Mouse (Mus musculus) frontal cortex, postnatal 10 days (tissue): ENCODE results near the gene Mto1.
A peak's percentile ranks its signal among the peaks of the same experiment; 100 is the strongest.
"Not testable (repeated sequence)": the region's sequence is repeated elsewhere in the genome, so short reads cannot be mapped to it uniquely, and the experiment has no call there.

Experiments used
- DNase-seq, 2 experiments: peaks; one replicate each; pipeline ENCODE4 v3.0.0; 2022; ENCODE audit warnings: low spot score in 2 of 2, mixed read lengths in 1 of 2

Gene Mto1

GRCm38 (mm10) chr9:78506002-78506721 lies 58.2 kb downstream of the Mto1 start:
- DNase-seq: no peak

GRCm38 (mm10) chr9:78506722-78507077 lies 58.7 kb downstream of the Mto1 start:
- no peak for DNase-seq

- no peak for DNase-seq
Observed at GRCm38 (mm10) chr9:78508106-78508786, 60.2 kb downstream of the Mto1 start.

DNA sequence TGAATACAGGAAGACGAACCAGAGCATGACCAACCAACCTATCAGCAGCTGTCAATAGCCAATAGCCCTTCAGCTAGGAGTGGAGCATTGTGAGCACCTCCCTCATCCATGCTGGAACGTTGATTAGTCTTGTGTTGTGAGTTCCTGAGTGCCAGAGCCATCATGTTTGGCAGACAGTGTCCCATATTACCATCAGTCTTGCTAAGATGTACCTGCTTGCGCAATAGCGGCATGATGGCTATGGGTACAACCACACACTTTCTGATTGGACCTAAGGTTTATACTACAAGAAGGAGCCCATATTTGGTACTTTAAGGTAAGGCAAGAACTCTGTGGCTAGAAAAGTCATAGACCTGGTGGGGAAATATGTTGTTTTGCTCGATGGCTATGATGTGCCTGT lies 63.7 kb downstream of the Mto1 start:
- no peak for DNase-seq

DNA sequence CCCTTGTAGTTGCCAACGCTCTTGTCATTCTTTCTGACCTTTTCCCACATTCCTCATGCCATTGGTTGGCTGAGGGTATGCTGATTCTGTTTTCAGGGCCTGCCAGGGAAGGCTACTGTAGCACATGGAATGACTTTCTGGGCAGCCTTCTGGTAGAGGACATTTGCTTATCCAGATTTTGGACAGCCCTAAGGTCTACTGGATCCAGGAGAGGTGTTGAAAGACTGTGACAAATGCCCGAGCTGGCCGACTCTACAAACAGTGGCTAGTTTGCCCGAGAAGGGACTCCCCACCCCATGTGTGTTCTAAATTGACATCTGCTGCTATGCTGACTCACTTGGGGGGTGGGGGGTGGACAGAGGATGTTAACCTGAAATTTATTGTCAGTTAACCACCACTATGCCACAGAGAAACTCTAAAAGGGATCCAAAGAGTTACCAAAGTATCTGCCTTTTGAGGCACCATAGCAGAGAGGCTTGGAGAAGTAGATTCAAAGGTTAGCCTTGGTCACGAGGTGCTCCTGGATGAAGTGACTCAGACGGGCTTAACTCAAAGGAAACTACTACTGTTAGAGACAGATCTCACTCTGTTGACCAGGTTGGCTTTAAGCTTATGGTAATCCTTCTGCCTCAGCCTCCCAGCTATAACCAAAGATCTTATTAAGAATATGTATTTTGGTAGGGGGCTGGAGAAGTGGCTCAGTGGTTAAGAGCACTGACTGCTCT lies 65.9 kb downstream of the Mto1 start:
- DNase-seq: no peak

GRCm38 (mm10) chr9:78514681-78515080 lies 66.7 kb downstream of the Mto1 start:
- DNase-seq: no peak

GRCm38 (mm10) chr9:78516125-78516524 lies 68.1 kb downstream of the Mto1 start:
- no peak for DNase-seq

- not testable (repeated sequence) for DNase-seq
Observed at GRCm38 (mm10) chr9:78517237-78517636, 69.2 kb downstream of the Mto1 start.

- DNase-seq: no peak
Observed at GRCm38 (mm10) chr9:78520127-78520779, 72.2 kb downstream of the Mto1 start.

DNA sequence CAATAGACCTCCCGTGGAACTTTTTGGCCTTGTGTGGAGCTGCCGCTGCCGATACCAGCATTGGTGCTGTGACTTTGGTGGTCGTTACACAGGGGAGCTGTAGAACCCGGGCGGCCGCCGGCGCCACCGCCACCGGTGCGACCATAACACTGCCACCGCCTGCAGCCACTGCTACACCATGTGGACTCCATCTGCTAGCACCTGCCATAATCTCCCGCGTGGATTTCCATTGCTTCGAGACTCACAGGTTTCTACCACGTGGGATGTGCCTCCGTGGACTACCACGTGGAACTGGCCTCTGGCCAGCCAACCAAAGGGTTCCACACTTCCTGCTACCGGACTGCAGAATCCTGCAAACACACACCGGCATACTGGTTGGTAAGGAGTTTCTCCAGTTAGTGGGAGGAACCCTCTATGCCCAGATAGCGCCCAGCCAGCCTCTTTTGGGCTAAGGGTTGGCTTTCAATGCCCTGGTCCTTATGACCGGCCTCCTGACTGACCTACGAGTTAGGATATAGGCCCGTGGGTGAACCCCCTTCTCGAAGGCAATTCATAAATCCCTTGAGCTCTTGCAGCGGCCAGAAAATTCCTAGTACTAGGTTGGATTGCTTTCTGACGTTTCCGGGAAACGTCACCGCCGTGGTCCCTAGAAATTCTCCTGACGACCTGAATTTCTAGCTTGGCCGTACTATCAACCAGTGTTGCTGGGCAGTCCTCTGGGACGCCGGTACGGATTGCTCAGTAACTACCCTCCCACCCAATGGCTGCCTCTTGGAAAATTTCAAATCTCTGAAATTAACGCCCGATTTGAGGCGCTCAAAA lies 73.0 kb downstream of the Mto1 start:
- peak; percentile 63 to 68 for DNase-seq

- peak; percentile 20 to 38 for DNase-seq
Observed at GRCm38 (mm10) chr9:78521689-78522088, 73.7 kb downstream of the Mto1 start.
